Mouse (Mus musculus) small intestine, adult 2 months (tissue): ENCODE measurements at regions not wholly inside any gene's neighbourhood (a gene's known extent, or its start where the extent isn't known, plus 50 kb on each side); places are given as distances from the start of the nearest gene placed in this dataset.

Experiments used
- H3K27ac ChIP-seq: fragments of 200-500 bp; 2 replicates; pipeline ENCODE4 v1.5.1; 2012; ENCODE audit warnings: low read depth, low read length, control low read depth, inconsistent platforms; ENCODE audit not compliant: insufficient read depth
- H3K27me3 ChIP-seq: fragments of 200-500 bp; 2 replicates; pipeline ENCODE4 v1.6.1; 2012; ENCODE audit warnings: mild to moderate bottlenecking, moderate library complexity, low read length, inconsistent platforms; ENCODE audit not compliant: control insufficient read depth, insufficient read depth
- H3K36me3 ChIP-seq: fragments of 200-500 bp; 2 replicates; pipeline ENCODE4 v1.6.1; 2012; ENCODE audit warnings: mild to moderate bottlenecking, low read length, control low read depth, inconsistent platforms; ENCODE audit not compliant: control insufficient read depth, insufficient read depth
- H3K4me1 ChIP-seq: fragments of 200-500 bp; 2 replicates; pipeline ENCODE4 v1.6.1; 2012; ENCODE audit warnings: low read length, inconsistent platforms, mixed read lengths; ENCODE audit not compliant: control insufficient read depth, insufficient read depth, insufficient read length
- H3K4me3 ChIP-seq: fragments of 200-500 bp; 2 replicates; pipeline ENCODE4 v1.5.1; 2012; ENCODE audit warnings: low read depth, mild to moderate bottlenecking, control low read depth, inconsistent platforms, low read length, moderate library complexity
- CTCF ChIP-seq: fragments of 200-500 bp; IDR thresholded peaks from 2 replicates; pipeline ENCODE4 v1.5.1; 2012; ENCODE audit warnings: low read depth, mild to moderate bottlenecking, control low read depth, inconsistent platforms, low read length, moderate library complexity, mixed read lengths; ENCODE audit not compliant: insufficient replicate concordance, insufficient read length; ENCODE audit errors: extremely low read depth
- POLR2A ChIP-seq: fragments of 200-500 bp; IDR thresholded peaks from 2 replicates; pipeline ENCODE4 v1.6.1; 2012; ENCODE audit warnings: low read depth, mild to moderate bottlenecking, control low read depth, inconsistent platforms, low read length, moderate library complexity
- WGBS: fragments of 180-500 bp; shearing (Covaris S2); methylation state at CpG from one replicate; pipeline ENCODE4 v1.1.7; 2018; 5-methylcytosine and 5-hydroxymethylcytosine counted together

DNA sequence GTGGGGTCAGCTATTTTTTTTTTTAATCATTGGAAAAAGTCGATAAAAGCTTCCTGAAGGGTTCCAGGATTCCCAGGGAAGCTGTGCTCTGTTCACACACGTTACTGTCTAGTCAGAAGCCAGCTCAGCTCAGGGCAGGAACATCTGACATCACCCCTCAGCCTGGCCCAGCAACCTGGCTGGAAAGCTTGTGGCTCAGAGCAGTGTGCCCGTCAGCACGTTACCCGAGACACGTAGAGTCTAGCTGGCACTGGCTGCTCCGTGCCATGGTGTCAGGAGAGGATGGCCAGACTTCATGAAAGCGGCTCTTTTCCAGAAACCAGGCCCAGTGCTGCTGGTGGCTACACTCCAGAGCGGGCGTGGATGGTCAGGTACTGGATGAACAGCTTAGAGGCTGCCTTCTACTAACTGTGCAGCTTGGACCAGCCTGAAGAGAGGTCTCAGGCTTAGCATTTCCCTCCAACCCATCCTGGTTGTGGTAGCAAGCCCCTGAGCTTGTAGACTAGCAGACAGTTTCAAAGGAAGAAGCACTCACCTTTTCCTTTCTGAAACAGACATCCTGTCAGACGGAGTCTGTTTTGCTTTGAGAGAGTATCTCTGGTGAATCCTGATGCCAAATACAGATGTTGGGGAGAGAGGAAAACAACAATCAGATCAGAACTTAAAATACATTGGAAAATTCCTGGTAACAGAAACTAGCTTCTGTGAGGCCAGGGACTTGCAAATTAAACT lies 331.1 kb upstream of the Id2 start:
- no peaks in the 10 kb centered on the region for H3K36me3 ChIP-seq
- no peak overlapping the region for H3K27ac ChIP-seq
- H3K27me3 ChIP-seq = no peaks in the 10 kb centered on the region
- WGBS = 84% methylated on average over 11 of the region's 11 CpGs
- no peaks in the 10 kb centered on the region for H3K4me1 ChIP-seq
- TF ChIP-seq CTCF = no peak
- no peak for TF ChIP-seq POLR2A
- no peak overlapping the region for H3K4me3 ChIP-seq

- Histone ChIP-seq H3K27ac (no peak overlapping the region), H3K4me1 (no peaks in the 10 kb centered on the region), H3K36me3 (no peaks in the 10 kb centered on the region), H3K4me3 (no peak overlapping the region), H3K27me3 (no peaks in the 10 kb centered on the region)
- WGBS = 87% methylated on average over 4 of the region's 4 CpGs
- TF ChIP-seq CTCF (no peak), POLR2A (no peak)
Measured at GRCm38 (mm10) chr12:25417336-25417735, 320.4 kb upstream of the Id2 start.

DNA sequence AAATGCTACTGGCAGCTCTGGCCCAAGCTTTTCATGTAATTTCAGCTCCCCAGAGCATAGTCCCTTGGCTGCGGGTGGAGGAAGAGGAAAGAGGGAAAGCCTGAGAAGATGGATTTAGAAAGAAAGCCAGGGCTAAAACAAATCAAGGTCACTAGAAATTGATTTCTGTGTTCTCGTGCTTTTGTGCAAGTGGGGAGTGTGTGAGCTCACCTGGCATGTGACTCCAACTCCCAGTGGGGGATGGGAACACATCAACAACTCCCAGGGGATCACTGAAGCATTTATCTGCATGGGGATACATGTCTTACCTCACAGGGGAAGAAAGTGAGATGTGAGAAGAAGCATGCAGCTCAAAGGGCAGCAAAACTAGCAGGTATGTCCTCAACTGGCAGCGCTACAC lies 319.6 kb upstream of the Id2 start:
- 65% methylated on average over 3 of the region's 3 CpGs for WGBS
- TF ChIP-seq POLR2A (no peak), CTCF (no peak)

GRCm38 (mm10) chr12:25415641-25416040 lies 318.7 kb upstream of the Id2 start:
- no peak for TF ChIP-seq CTCF
- TF ChIP-seq POLR2A = no peak
- Histone ChIP-seq H3K36me3 (no peaks in the 10 kb centered on the region), H3K27me3 (no peaks in the 10 kb centered on the region), H3K4me3 (no peak overlapping the region), H3K27ac (no peak overlapping the region), H3K4me1 (no peaks in the 10 kb centered on the region)
- WGBS = 65% methylated on average over 3 of the region's 3 CpGs

More for the DNA sequence above, 319.6 kb upstream of the Id2 start:
- no peaks in the 10 kb centered on the region for H3K36me3 ChIP-seq
- H3K4me3 ChIP-seq = no peak overlapping the region
- no peak overlapping the region for H3K27ac ChIP-seq
- H3K4me1 ChIP-seq = no peaks in the 10 kb centered on the region
- H3K27me3 ChIP-seq = no peaks in the 10 kb centered on the region

DNA sequence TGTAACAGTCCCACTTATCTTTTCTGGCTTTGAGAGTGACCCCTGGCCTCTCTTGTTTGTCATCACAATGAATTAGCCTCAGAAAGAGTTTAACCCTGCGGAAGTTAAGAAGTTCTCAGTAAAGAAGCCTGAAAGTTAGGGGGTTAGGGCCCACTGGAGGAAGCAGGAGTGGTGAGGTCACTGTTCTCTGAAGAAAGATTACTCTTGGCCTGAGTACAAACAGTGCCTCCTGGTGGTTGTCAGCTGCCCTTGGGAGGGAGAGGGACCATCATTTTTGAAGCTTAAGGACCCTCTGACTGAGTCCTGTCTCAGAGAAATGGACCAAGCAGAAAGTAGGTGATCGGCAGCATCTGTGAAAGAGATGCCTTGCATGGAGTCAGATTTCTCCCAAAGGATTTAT lies 318.3 kb upstream of the Id2 start:
- no peak overlapping the region for H3K27ac ChIP-seq
- 52% methylated on average over 2 of the region's 2 CpGs for WGBS
- H3K4me3 ChIP-seq = no peak overlapping the region
- no peaks in the 10 kb centered on the region for H3K27me3 ChIP-seq
- TF ChIP-seq POLR2A = no peak
- peak; percentile 46; the same call in 1 of the 2 replicates for TF ChIP-seq CTCF
- no peaks in the 10 kb centered on the region for H3K4me1 ChIP-seq
- H3K36me3 ChIP-seq = no peaks in the 10 kb centered on the region

GRCm38 (mm10) chr12:25407301-25407700 lies 310.4 kb upstream of the Id2 start:
- Histone ChIP-seq H3K27ac (no peak overlapping the region), H3K4me1 (no peaks in the 10 kb centered on the region), H3K4me3 (no peak overlapping the region), H3K27me3 (no peaks in the 10 kb centered on the region), H3K36me3 (no peaks in the 10 kb centered on the region)
- TF ChIP-seq POLR2A = no peak
- WGBS = 91% methylated on average over 2 of the region's 2 CpGs

DNA sequence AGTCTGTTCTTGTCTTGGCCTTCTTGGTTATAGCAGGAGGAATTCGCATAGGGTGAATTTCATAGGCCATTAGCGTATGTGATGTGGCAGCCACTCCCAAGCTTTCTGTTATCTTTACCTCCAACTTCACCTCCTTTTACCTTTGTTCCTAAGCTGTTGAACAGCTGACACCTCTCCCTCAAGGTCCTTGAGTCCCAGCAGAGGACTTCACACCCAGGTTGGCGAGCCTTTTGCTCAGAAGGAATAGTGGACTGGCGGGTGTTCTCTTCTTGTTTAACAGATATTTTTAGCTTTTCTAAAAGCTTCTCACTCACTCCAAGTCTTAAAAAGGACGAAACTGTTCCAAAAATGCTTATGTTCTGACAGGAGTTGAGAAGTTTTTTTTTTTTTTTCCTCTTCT lies 303.4 kb upstream of the Id2 start:
- TF ChIP-seq CTCF (no peak), POLR2A (no peak)

GRCm38 (mm10) chr12:25398726-25399125 lies 301.8 kb upstream of the Id2 start:
- no peaks in the 10 kb centered on the region for H3K4me1 ChIP-seq
- H3K4me3 ChIP-seq = no peak overlapping the region
- H3K36me3 ChIP-seq = no peaks in the 10 kb centered on the region
- no peak overlapping the region for H3K27ac ChIP-seq
- TF ChIP-seq CTCF = no peak
- no peak for TF ChIP-seq POLR2A
- 83% methylated on average over 3 of the region's 3 CpGs for WGBS
- H3K27me3 ChIP-seq = no peaks in the 10 kb centered on the region

More for the DNA sequence above, 303.4 kb upstream of the Id2 start:
- Histone ChIP-seq H3K4me1 (no peaks in the 10 kb centered on the region), H3K27me3 (no peaks in the 10 kb centered on the region), H3K27ac (no peak overlapping the region), H3K4me3 (no peak overlapping the region), H3K36me3 (no peaks in the 10 kb centered on the region)
- WGBS = 63% methylated on average over 5 of the region's 5 CpGs
